ENCODE assay signal across 9 mouse cellular contexts in genomic region chr11:79116665-79117064, GRCm38 (mm10). TPM values are rescaled to one million over a fixed set of nuclear protein-coding genes. Genes with fewer than 3 reads are reported as not detected.
DNase-seq lines count a peak whose midpoint lies in the region; ATAC-seq and TF ChIP-seq lines count a peak whose summit lies in the region.
"Had no signal": no experiment of that assay in that cellular context is flagged by ENCODE, and none has a peak within 500 bp of the region (broad histone marks: within the 10 kb centered on the region; RNA-seq: fewer than 3 reads in every experiment).

No protein-coding gene starts in this region.

- no peak for TF ChIP-seq CTCF in left cerebral cortex, adult 2 months (IDR thresholded peaks at IDR 0.05)

- H3K27me3 ChIP-seq in embryonic facial prominence, embryonic 14.5 days (replicated peaks; ENCODE audit: control insufficient read depth, insufficient read depth, low read length), result no peaks in the 10 kb centered on the region

- H3K4me1 ChIP-seq in embryonic facial prominence, embryonic 14.5 days (ENCODE audit: control insufficient read depth, insufficient read depth, low read length), result peaks cover 15% of the 10 kb centered on the region

- H3K9ac ChIP-seq in embryonic facial prominence, embryonic 14.5 days (ENCODE audit: low read depth, low read length), result no peak overlapping the region

- no peak overlapping the region for H3K27ac ChIP-seq in embryonic facial prominence, embryonic 14.5 days (replicated peaks; ENCODE audit: low read depth, low read length)
- peak overlapping the region; percentile 87 for H3K27ac ChIP-seq in left cerebral cortex, adult 2 months

- WGBS in embryonic facial prominence, embryonic 14.5 days, result 28% methylated on average over 9 of the region's 9 CpGs

- H3K9me3 ChIP-seq in embryonic facial prominence, embryonic 14.5 days (ENCODE audit: control insufficient read depth, low read length), result no peaks in the 10 kb centered on the region
- H3K9me3 ChIP-seq: G1E had no signal

- H3K36me3 ChIP-seq in embryonic facial prominence, embryonic 14.5 days (ENCODE audit: control insufficient read depth, insufficient read depth, low read length), result no peaks in the 10 kb centered on the region
- H3K36me3 ChIP-seq: G1E had no signal

- DNase-seq in layer of hippocampus, adult 18-20 months (ENCODE audit: low spot score in 2 of 2), result peak; percentile 39 to 62
- no peak for DNase-seq in layer of hippocampus, adult 11-12 months (ENCODE audit: low spot score)
- DNase-seq in embryonic facial prominence, embryonic 14.5 days (ENCODE audit: low spot score), result peak; percentile 68
- DNase-seq in left cerebral cortex, adult 2 months (ENCODE audit: extremely low spot score in 1 of 2, low spot score in 2 of 2), result peak; percentile 32 to 47
- peak; percentile 68 for DNase-seq in right cerebral cortex, postnatal 25 days
- DNase-seq in adrenal gland, adult 18-20 months (ENCODE audit: low spot score in 2 of 2), result no peak
- no peak for DNase-seq in thymus, postnatal 14 days
- no peak for DNase-seq in gastrocnemius, postnatal 10 days

- no peak overlapping the region for H3K4me2 ChIP-seq in embryonic facial prominence, embryonic 14.5 days (ENCODE audit: low read depth, low read length)

- H3K4me3 ChIP-seq in embryonic facial prominence, embryonic 14.5 days (ENCODE audit: low read depth, low read length), result no peak overlapping the region
- H3K4me3 ChIP-seq in left cerebral cortex, adult 2 months, result no peak overlapping the region

- intact Hi-C loops in left cerebral cortex, adult 2 months (cut with DNase I), result loop anchor here (2.0 kb wide), 1 partner anchor 30 kb away; the partner anchor contains the start of gene Ksr1

- ATAC-seq in embryonic facial prominence, embryonic 14.5 days (ENCODE audit: low read depth), result peak; percentile 74

RNA-seq across cellular contexts. Expression of gene Ksr1, which starts 29.5 kb away (rescaled TPM):
- total RNA-seq in layer of hippocampus, adult 18-20 months (2021), result 100 to 1,000 TPM; 213 to 230 TPM
- polyA plus RNA-seq in embryonic facial prominence, embryonic 14.5 days (2014; fragmentation: Nextera tagmentation; extraction: Ambion mirVana), result 10.4 and 10.8 TPM in 2 replicates
- total RNA-seq in left cerebral cortex, adult 2 months (2021), result 10 to 100 TPM; 57.2 to 59.8 TPM
- 1 to 10 TPM; 6.7 to 7.4 TPM for total RNA-seq in adrenal gland, adult 18-20 months (2021)
- total RNA-seq in gastrocnemius, postnatal 10 days (2021), result 100 to 1,000 TPM; 103 to 118 TPM

Comparison
In these comparisons a context has a peak if more than half of its experiments do, and no peak if none do; other contexts are left out.
1. DNase-seq: peak in layer of hippocampus, adult 18-20 months (2 of 2), embryonic facial prominence, embryonic 14.5 days (single experiment), left cerebral cortex, adult 2 months (2 of 2) and right cerebral cortex, postnatal 25 days (single experiment); none in layer of hippocampus, adult 11-12 months (single experiment), adrenal gland, adult 18-20 months (0 of 2), thymus, postnatal 14 days (single experiment) and gastrocnemius, postnatal 10 days (single experiment).
2. RNA of gene Ksr1, which starts 29.5 kb away (total RNA-seq): 213 to 230 TPM in layer of hippocampus, adult 18-20 months, 103 to 118 TPM in gastrocnemius, postnatal 10 days and 57.2 to 59.8 TPM in left cerebral cortex, adult 2 months; 6.7 to 7.4 TPM in adrenal gland, adult 18-20 months; every median in the first group is over 4 times any median in the second.